Mouse (Mus musculus): Measurements from ENCODE around the gene Supt3.

- TF ChIP-seq CTCF (IDR thresholded peaks at IDR 0.05; ENCODE audit: control insufficient read depth, insufficient read depth, low read length) = no peak
- TF ChIP-seq POLR2A (IDR thresholded peaks at IDR 0.05; ENCODE audit: borderline replicate concordance, control insufficient read depth, low read depth, low read length) = no peak
These were observed 31.6 kb upstream of the Supt3 start for GRCm38 (mm10) chr17:44745378-44745777.
